Mouse (Mus musculus) lung, embryonic 14.5 days (tissue): ENCODE data around the gene Cryl1. TPM values are rescaled to one million over a fixed set of nuclear protein-coding genes. Genes with fewer than 3 reads are reported as not detected.
A peak's percentile ranks its signal among the peaks of the same experiment; 100 is the strongest.

ENCODE experiments used
- ATAC-seq: fragments of 200-750 bp; cut with Nextera tagmentation; 2 replicates; pipeline ENCODE4 v1.8.0; 2017; ENCODE audit warnings: mild to moderate bottlenecking, moderate TSS enrichment, moderate library complexity; ENCODE audit not compliant: insufficient read depth
- DNase-seq: peaks from one replicate; pipeline ENCODE4 v3.0.0-alpha.2; 2015
- H3K27ac ChIP-seq: fragments of 300-500 bp; sonication (generic); 2 replicates; pipeline ENCODE4 v1.5.1; 2014; ENCODE audit warnings: low read depth, mild to moderate bottlenecking, moderate library complexity
- H3K27me3 ChIP-seq: fragments of 300-500 bp; sonication (generic); 2 replicates; pipeline ENCODE4 v1.6.1; 2014; ENCODE audit warnings: low read length, control low read depth; ENCODE audit not compliant: insufficient read depth
- H3K36me3 ChIP-seq: fragments of 300-500 bp; sonication (generic); 2 replicates; pipeline ENCODE4 v1.6.1; 2014; ENCODE audit warnings: control low read depth; ENCODE audit not compliant: insufficient read depth
- H3K4me1 ChIP-seq: fragments of 300-500 bp; sonication (generic); 2 replicates; pipeline ENCODE4 v1.6.1; 2014; ENCODE audit warnings: antibody characterized with exemption, control low read depth; ENCODE audit not compliant: insufficient read depth
- H3K4me2 ChIP-seq: fragments of 300-500 bp; sonication (generic); 2 replicates; pipeline ENCODE4 v1.6.1; 2014; ENCODE audit warnings: mild to moderate bottlenecking
- H3K4me3 ChIP-seq: fragments of 300-500 bp; sonication (generic); 2 replicates; pipeline ENCODE4 v1.5.1; 2014; ENCODE audit warnings: low read depth, low read length
- H3K9ac ChIP-seq: fragments of 300-500 bp; sonication (generic); 2 replicates; pipeline ENCODE4 v1.6.1; 2014
- H3K9me3 ChIP-seq: fragments of 300-500 bp; sonication (generic); 2 replicates; pipeline ENCODE4 v1.6.1; 2016; ENCODE audit warnings: low read depth, low read length, control low read depth
- CTCF ChIP-seq: IDR thresholded peaks from 2 replicates; pipeline ENCODE4 v1.5.1; 2016; ENCODE audit warnings: antibody characterized with exemption, low read depth
- WGBS: fragments of 180-500 bp; shearing (Covaris S2); extraction: QIAGEN DNeasy Blood & Tissue Kit; methylation state at CpG from one replicate; pipeline ENCODE4 v1.1.7; 2014; 5-methylcytosine and 5-hydroxymethylcytosine counted together
- polyA plus RNA-seq: library from polyadenylated mRNA; unstranded; fragments of >200 nt; fragmentation: Nextera tagmentation; extraction: Ambion mirVana; gene quantifications from 2 replicates; pipeline ENCODE4 v1.2.1, GENCODE M21; 2014

Gene Cryl1
- polyA plus RNA-seq, 1 experiment from 2014 or later, result 21.3 TPM

- no peak overlapping the region for H3K9ac ChIP-seq
- no peak overlapping the region for H3K4me2 ChIP-seq
- WGBS, result 92% methylated on average over 7 of the region's 7 CpGs
- no peak overlapping the region for H3K4me3 ChIP-seq
- H3K36me3 ChIP-seq, result no peaks in the 10 kb centered on the region
- ATAC-seq, result no peak
- H3K9me3 ChIP-seq, result no peaks in the 10 kb centered on the region
- no peaks in the 10 kb centered on the region for H3K4me1 ChIP-seq
- DNase-seq, result no peak
- H3K27ac ChIP-seq, result no peak overlapping the region
- TF ChIP-seq CTCF, result no peak
- no peaks in the 10 kb centered on the region for H3K27me3 ChIP-seq
Measured at GRCm38 (mm10) chr14:57351521-57352235, 46.7 kb downstream of the Cryl1 start.

GRCm38 (mm10) chr14:57349955-57350354 is 48.4 kb downstream of the Cryl1 start:
- ATAC-seq (no peak), DNase-seq (no peak)
- no peak overlapping the region for H3K4me3 ChIP-seq
- no peak overlapping the region for H3K4me2 ChIP-seq
- no peak overlapping the region for H3K27ac ChIP-seq
- H3K4me1 ChIP-seq, result no peaks in the 10 kb centered on the region
- WGBS, result 59% methylated on average over 10 of the region's 10 CpGs
- TF ChIP-seq CTCF, result no peak
- no peak overlapping the region for H3K9ac ChIP-seq
- H3K9me3 ChIP-seq, result no peaks in the 10 kb centered on the region; the same call in 1 of the 2 replicates
- H3K36me3 ChIP-seq, result no peaks in the 10 kb centered on the region
- H3K27me3 ChIP-seq, result no peaks in the 10 kb centered on the region

- H3K27ac ChIP-seq, result no peak overlapping the region
- DNase-seq (no peak), ATAC-seq (no peak)
- no peaks in the 10 kb centered on the region; the same call in 1 of the 2 replicates for H3K9me3 ChIP-seq
- no peak overlapping the region for H3K9ac ChIP-seq
- H3K4me2 ChIP-seq, result no peak overlapping the region
- no peaks in the 10 kb centered on the region for H3K27me3 ChIP-seq
- WGBS, result 46% methylated on average over 4 of the region's 4 CpGs
- no peak overlapping the region for H3K4me3 ChIP-seq
- TF ChIP-seq CTCF, result no peak
- H3K36me3 ChIP-seq, result no peaks in the 10 kb centered on the region
- H3K4me1 ChIP-seq, result no peaks in the 10 kb centered on the region
Measured at GRCm38 (mm10) chr14:57348155-57348554, 50.2 kb downstream of the Cryl1 start.

- peak; percentile 23 for TF ChIP-seq CTCF
- WGBS, result 90% methylated on average over 3 of the region's 3 CpGs
- no peaks in the 10 kb centered on the region for H3K4me1 ChIP-seq
- ATAC-seq (no peak), DNase-seq (no peak)
- H3K36me3 ChIP-seq, result no peaks in the 10 kb centered on the region
- no peak overlapping the region for H3K4me3 ChIP-seq
- H3K27me3 ChIP-seq, result no peaks in the 10 kb centered on the region
- no peak overlapping the region for H3K4me2 ChIP-seq
- H3K9me3 ChIP-seq, result no peaks in the 10 kb centered on the region; the same call in 1 of the 2 replicates
- no peak overlapping the region for H3K27ac ChIP-seq
- no peak overlapping the region for H3K9ac ChIP-seq
Measured at GRCm38 (mm10) chr14:57346135-57346534, 52.2 kb downstream of the Cryl1 start.

GRCm38 (mm10) chr14:57344781-57345492 is 53.4 kb downstream of the Cryl1 start:
- Histone ChIP-seq H3K27ac (no peak overlapping the region; the same call in 1 of the 2 replicates), H3K9ac (peak overlapping the region; percentile 50)
- DNase-seq, result peak; percentile 71

GRCm38 (mm10) chr14:57343057-57343750 is 55.1 kb downstream of the Cryl1 start:
- Histone ChIP-seq H3K4me2 (no peak overlapping the region), H3K4me1 (no peaks in the 10 kb centered on the region), H3K9ac (no peak overlapping the region), H3K36me3 (no peaks in the 10 kb centered on the region), H3K27me3 (no peaks in the 10 kb centered on the region), H3K9me3 (no peaks in the 10 kb centered on the region; the same call in 1 of the 2 replicates), H3K4me3 (no peak overlapping the region), H3K27ac (no peak overlapping the region)
- ATAC-seq (no peak), DNase-seq (no peak)
- WGBS, result 72% methylated on average over 15 of the region's 15 CpGs
- TF ChIP-seq CTCF, result no peak

More at GRCm38 (mm10) chr14:57344781-57345492, 53.4 kb downstream of the Cryl1 start:
- H3K9me3 ChIP-seq, result no peaks in the 10 kb centered on the region; the same call in 1 of the 2 replicates
- TF ChIP-seq CTCF, result no peak
- H3K36me3 ChIP-seq, result no peaks in the 10 kb centered on the region
- 19% methylated on average over 25 of the region's 25 CpGs for WGBS
- peak; percentile 89 for ATAC-seq
- H3K4me3 ChIP-seq, result peak overlapping the region; percentile 30
- H3K4me2 ChIP-seq, result peak overlapping the region; percentile 62
- H3K4me1 ChIP-seq, result no peaks in the 10 kb centered on the region
- H3K27me3 ChIP-seq, result no peaks in the 10 kb centered on the region
